Mouse (Mus musculus): ENCODE measurements around the gene Serpina1b. TPM values are rescaled to one million over a fixed set of nuclear protein-coding genes. Genes with fewer than 3 reads are reported as not detected.
"Not testable (repeated sequence)": the region's sequence is repeated elsewhere in the genome, so short reads cannot be mapped to it uniquely, and the experiment has no call there.

Serpina1b gene
- polyA plus RNA-seq, 1 experiment from 2014 or later = not detected

- Histone ChIP-seq H3K36me3 (no peaks in the 10 kb centered on the region), H3K4me3 (no peak overlapping the region), H3K27ac (no peak overlapping the region), H3K4me1 (replicated peaks) (peaks cover 13% of the 10 kb centered on the region; the same call in 1 of the 2 replicates), H3K9me3 (no peaks in the 10 kb centered on the region), H3K27me3 (ENCODE audit: insufficient read depth, poor library complexity, severe bottlenecking) (no peaks in the 10 kb centered on the region)
- DNase-seq (ENCODE audit: low spot score) = no peak
- WGBS = 86% methylated on average over 3 of the region's 3 CpGs
These were observed 144.8 kb downstream of the Serpina1b start for GRCm38 (mm10) chr12:103685386-103685785.

- peaks cover 13% of the 10 kb centered on the region; the same call in 1 of the 2 replicates for H3K4me1 ChIP-seq (replicated peaks)
- no peaks in the 10 kb centered on the region for H3K27me3 ChIP-seq (ENCODE audit: insufficient read depth, poor library complexity, severe bottlenecking)
- no peak for DNase-seq (ENCODE audit: low spot score)
- no peak overlapping the region for H3K4me3 ChIP-seq
- WGBS = 64% methylated on average over 4 of the region's 4 CpGs
- no peaks in the 10 kb centered on the region for H3K9me3 ChIP-seq
- H3K27ac ChIP-seq = no peak overlapping the region
- H3K36me3 ChIP-seq = no peaks in the 10 kb centered on the region
These were observed 146.4 kb downstream of the Serpina1b start for GRCm38 (mm10) chr12:103683775-103684174.

- Histone ChIP-seq H3K4me1 (replicated peaks) (peaks cover 1% of the 10 kb centered on the region; the same call in 1 of the 2 replicates), H3K4me3 (no peak overlapping the region)
These were observed 148.4 kb downstream of the Serpina1b start for GRCm38 (mm10) chr12:103681739-103682138.

DNA sequence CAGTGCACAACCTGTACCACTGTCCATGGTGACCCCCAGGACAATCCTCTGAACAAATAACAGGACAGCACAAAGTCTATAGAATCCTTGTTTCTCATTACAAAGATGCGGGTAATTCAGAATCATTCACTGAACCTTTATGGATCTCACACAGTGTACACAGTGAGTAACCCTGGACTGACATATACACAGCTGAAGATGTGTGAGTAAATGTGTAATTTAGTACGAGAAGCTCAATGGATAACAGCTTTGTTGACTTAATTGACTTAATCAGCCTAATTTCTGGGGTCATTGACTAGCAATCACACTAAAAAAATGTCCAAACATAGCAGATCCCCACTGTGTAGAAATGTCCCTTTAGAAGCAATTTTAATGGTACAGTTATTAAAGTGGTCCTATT is 149.0 kb downstream of the Serpina1b start:
- Histone ChIP-seq H3K4me3 (no peak overlapping the region), H3K27me3 (ENCODE audit: insufficient read depth, poor library complexity, severe bottlenecking) (no peaks in the 10 kb centered on the region), H3K4me1 (replicated peaks) (no peaks in the 10 kb centered on the region), H3K9me3 (no peaks in the 10 kb centered on the region), H3K27ac (no peak overlapping the region), H3K36me3 (no peaks in the 10 kb centered on the region)
- DNase-seq (ENCODE audit: low spot score) = no peak
- WGBS = 89% methylated on average over 2 of the region's 2 CpGs

More at GRCm38 (mm10) chr12:103681739-103682138, 148.4 kb downstream of the Serpina1b start:
- Histone ChIP-seq H3K27me3 (ENCODE audit: insufficient read depth, poor library complexity, severe bottlenecking) (no peaks in the 10 kb centered on the region), H3K9me3 (no peaks in the 10 kb centered on the region), H3K36me3 (no peaks in the 10 kb centered on the region), H3K27ac (no peak overlapping the region)
- no peak for DNase-seq (ENCODE audit: low spot score)
- WGBS = 85% methylated on average over 2 of the region's 2 CpGs

DNA sequence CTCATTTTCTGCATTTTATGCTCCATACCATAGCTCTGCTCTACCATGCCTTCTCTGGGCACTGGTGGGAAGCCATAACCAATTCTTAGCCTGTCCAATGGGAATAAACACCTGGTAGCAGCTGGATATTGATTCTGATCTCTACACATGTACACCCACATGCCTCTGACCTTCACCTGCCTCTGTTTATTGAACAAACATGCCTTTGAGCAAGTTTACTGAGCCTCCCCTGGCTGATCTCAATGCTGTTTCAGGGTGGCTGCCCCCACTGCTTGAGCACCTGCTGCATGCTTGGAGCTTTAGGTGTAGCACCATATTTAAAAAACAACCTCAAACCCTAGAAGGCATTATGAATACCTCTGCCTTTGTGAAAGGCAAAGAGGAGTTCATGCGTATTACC is 150.3 kb downstream of the Serpina1b start:
- H3K27me3 ChIP-seq (ENCODE audit: insufficient read depth, poor library complexity, severe bottlenecking); DNase-seq (ENCODE audit: low spot score); H3K27ac ChIP-seq; H3K36me3 ChIP-seq; H3K9me3 ChIP-seq; H3K4me1 ChIP-seq (replicated peaks); H3K4me3 ChIP-seq: not testable (repeated sequence)
- 89% methylated on average over 1 of the region's 1 CpGs for WGBS

Other genes with a start within 250 kb of the Serpina1b start
- not detected in 2 replicates for gene Serpina10, start 198.9 kb downstream of the Serpina1b start, polyA plus RNA-seq (2016; fragmentation: Nextera tagmentation; extraction: Ambion mirVana)
- gene Serpina6, start 173.2 kb downstream of the Serpina1b start, polyA plus RNA-seq (2016; fragmentation: Nextera tagmentation; extraction: Ambion mirVana) = not detected in 2 replicates
- gene Serpina16, start 154.2 kb downstream of the Serpina1b start, polyA plus RNA-seq (2016; fragmentation: Nextera tagmentation; extraction: Ambion mirVana) = not detected in 2 replicates
- not detected in 2 replicates for gene Serpina1f, start 134.8 kb downstream of the Serpina1b start, polyA plus RNA-seq (2016; fragmentation: Nextera tagmentation; extraction: Ambion mirVana)
- not detected in 2 replicates for gene Serpina1d, start 56.8 kb downstream of the Serpina1b start, polyA plus RNA-seq (2016; fragmentation: Nextera tagmentation; extraction: Ambion mirVana)
- not detected in 2 replicates for gene Serpina1a, start 33.2 kb upstream of the Serpina1b start, polyA plus RNA-seq (2016; fragmentation: Nextera tagmentation; extraction: Ambion mirVana)
- not detected in 2 replicates for gene Serpina1c, start 74.5 kb upstream of the Serpina1b start, polyA plus RNA-seq (2016; fragmentation: Nextera tagmentation; extraction: Ambion mirVana)
- gene Serpina1e, start 128.6 kb upstream of the Serpina1b start, polyA plus RNA-seq (2016; fragmentation: Nextera tagmentation; extraction: Ambion mirVana) = not detected in 2 replicates
- not detected in 2 replicates for gene Serpina11, start 159.6 kb upstream of the Serpina1b start, polyA plus RNA-seq (2016; fragmentation: Nextera tagmentation; extraction: Ambion mirVana)
- not detected in 2 replicates for gene Serpina9, start 183.4 kb upstream of the Serpina1b start, polyA plus RNA-seq (2016; fragmentation: Nextera tagmentation; extraction: Ambion mirVana)
- not detected in 2 replicates for gene Serpina12, start 214.1 kb upstream of the Serpina1b start, polyA plus RNA-seq (2016; fragmentation: Nextera tagmentation; extraction: Ambion mirVana)

All from hindbrain, embryonic 10.5 days (tissue).